Mouse (Mus musculus) Muller cell, postnatal 12 days (primary cell): Measurements from ENCODE around the gene Eftud2.
A peak's percentile ranks its signal among the peaks of the same experiment; 100 is the strongest.

Source experiments
- DNase-seq: peaks from one replicate; pipeline ENCODE4 v3.0.0-alpha.2; 2015; ENCODE audit errors: inconsistent ontology term

Gene Eftud2

DNA sequence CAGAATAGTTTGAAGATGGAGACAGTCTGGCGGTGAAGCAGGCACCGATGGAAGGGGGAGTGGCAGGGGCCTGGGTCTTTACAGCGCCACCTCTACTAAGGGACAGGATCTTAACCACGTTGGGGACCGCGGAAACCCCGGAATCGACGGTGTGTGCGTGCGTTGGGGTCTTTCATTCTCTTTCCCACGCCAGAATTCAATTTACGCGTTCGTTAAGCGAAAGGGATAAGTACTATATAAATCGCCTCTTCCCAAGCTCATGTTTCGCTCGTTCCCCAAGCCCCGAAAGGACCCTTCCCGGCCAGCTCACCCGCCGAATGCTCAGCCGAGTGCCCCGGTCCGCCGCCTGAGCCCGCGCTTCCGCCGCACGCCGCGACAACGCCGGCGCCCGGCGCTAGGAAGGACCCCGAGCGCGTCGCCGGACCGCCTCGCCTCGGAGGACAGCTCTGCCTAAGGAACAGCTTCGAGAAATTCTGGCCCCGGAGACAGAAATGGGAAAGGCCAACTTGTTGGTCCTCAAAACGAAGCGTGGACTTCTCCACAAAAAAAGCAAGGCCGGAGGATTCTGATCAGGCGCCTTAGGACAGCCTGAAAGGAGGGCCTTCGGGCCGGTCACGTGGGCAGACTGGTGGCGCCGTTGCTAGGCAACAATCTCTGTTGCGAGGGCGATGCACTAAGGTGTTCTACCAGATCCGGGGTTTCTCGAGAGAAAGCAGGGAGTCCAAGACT, at the start of gene Eftud2, which contains the start of gene Ccdc103:
TSS of gene Eftud2 (minus strand) at position 401 of the 729 bp plus-strand sequence.
TSS of gene Ccdc103 (plus strand) at position 620 of the 729 bp plus-strand sequence.
- DNase-seq, result peak; percentile 88

DNA sequence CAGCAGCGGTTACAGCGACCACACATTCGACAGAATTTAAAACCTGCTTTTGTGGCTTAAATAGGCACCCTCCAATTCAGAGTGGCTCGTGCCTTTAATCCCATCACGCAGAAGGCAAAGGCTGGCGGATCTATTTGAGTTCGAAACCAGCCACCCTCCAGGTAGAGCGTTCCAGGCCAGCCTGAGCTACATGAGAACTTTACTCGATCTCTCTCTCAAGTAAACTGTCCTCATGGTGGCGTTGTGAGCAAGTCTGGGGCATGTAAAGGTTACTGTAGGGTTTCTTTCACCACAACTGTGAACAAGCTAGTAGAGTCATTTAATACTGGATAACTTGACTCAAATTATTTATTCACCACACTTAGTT, 44.5 kb upstream of the Eftud2 start:
- no peak for DNase-seq

DNA sequence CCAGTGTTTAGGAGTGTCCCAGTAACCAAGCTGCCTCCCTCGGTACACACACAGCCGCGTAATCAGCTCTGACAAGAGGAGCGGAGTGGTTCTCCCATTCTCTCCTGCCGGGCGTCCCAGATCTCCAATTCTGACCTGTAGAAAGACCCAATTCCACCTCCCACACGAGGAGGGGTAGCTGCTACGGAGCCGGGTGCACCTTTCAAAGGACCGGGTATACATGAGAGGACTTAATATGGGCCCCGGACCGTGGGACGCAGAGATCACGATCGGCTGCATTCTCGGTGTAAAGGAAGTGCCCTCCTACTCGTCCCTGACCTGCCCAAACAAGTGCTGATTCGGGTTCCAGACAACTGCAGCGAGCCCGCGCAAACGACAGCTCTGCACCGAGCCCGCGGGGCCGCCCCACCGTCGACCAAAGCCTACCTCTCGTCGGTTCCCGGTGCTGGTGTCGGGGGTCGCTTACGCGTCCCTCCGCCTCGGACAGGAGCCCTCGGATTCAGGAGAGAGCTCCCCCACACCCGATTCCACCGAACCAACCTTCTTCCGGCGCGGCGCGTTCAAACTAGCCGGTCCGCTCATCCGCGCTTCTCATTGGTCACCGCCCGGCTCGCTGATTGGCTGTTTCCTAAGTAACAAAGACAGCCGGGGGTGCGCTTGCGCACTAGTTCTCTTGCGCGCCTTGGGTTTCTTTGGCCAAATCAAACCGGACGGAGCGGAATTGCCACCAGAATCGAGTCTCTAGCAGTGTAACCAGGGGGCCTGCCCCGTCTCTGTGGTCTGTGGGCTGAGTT, 44.0 kb upstream of the Eftud2 start, which contains the start of gene Kif18b:
TSS of gene Kif18b (minus strand) at position 568 of the 794 bp plus-strand sequence.
- peak; percentile 98 for DNase-seq

DNA sequence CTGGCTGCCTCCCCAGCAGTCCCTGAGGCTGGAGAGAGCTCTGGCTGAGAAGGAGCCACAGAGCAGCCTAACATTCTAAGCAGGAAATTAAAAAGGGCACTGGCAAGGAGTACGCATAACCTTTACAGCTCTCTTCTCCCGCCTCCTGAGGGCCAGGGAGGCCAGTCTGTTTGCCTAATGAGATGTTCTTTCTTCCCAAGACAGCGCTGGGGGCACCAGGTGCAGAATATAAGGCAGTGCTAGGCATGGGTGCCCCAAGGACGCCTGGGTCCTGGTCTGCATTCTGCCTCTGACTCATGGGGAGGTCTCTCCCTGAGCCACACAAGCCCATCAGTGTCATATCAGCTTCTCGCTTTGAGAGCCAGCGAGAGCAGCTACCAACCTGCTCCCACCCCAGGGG, 40.7 kb upstream of the Eftud2 start:
- no peak for DNase-seq

DNA sequence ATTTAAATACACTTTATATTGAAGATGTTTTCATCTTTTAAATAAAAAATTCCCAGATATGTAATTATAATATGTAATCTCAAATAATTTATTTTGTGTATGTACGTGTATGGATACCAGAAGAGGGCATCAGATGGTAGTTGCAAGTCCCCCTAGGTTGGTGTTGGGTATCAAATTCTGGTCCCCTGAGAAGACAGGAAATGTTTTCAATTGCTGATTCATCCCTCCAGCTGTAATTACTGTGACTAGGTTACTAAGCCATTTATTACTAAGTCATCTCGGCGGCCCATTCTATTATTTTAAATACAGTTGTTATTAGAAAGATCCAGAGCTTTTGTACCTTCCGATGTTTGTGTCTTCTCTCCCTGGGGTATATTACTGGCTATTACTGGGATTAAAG, 37.3 kb upstream of the Eftud2 start:
- no peak for DNase-seq

DNA sequence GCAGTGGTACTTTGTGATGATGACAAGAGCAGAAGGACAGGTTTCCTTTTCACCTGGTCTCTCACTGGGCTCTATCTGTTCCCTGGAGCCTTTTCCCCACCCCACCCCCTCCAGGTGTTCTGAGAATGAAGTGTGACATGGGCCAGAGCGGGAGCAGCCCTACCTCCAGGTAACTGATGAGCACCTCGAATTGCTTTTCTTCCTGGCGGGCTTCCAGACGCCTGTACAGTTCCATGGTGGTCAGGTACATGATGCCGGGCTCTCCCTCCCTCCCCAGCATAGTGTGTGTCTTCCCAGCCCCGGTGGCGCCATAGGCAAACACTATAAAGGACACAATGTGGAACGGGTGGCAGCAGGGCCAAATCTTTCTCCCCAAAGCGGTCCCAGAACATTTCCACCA, 34.6 kb upstream of the Eftud2 start:
- no peak for DNase-seq

DNA sequence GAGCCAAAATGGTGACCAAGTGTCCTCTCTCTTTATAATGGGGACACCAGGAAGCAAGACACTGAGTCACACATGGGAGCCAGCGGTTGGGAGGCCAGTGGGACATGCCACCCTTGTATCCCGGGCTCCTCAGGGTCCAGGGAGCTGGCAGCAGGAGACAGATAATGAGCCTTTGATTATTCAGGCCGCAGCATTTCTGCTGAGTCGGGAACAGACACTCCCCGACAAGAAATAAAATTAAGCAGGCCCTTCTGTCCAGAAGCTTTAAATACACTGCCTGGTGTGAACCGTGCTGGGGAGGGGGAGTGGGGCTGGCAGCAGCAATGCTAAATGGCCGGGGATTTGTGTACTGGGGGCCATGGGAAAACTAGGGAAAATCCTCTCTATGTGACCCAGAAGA, 30.6 kb upstream of the Eftud2 start:
- DNase-seq, result peak; percentile 53

DNA sequence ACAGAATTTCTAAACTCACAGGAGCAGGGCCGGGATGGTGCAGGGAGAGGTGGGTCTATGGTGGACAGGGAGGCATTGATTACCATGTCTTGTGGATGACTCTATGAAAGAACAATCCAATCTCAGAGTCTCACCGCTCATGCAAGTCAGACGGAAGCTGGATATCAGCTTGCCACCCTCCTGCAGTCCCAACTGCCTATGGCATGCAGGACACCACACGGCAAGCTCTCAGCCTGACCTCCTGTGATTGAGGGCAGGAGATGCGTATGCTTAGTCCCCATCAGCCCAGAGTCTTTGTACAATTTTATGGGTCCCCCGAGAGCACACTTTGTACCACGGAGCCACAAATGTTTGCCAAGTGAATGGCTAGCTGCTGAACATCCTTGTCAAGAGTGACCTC, 22.9 kb upstream of the Eftud2 start:
- no peak for DNase-seq

DNA sequence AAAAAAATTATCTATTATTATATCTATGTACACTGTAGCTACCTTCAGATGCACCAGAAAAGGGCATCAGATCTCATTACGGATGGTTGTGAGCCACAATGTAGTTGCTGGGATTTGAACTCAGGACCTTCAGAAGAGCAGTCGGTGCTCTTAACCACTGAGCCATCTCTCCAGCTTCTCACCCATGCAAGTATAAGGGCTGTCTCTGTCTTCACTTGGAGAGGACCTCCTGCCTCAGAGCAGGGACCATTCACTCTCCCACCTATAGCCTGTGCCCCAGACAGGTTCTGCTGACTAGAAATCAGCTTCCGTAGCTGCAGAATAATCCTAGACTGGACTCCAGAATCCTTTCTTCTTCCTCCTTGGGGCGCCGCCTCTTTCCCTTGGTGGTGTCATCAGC, 21.3 kb upstream of the Eftud2 start:
- no peak for DNase-seq

DNA sequence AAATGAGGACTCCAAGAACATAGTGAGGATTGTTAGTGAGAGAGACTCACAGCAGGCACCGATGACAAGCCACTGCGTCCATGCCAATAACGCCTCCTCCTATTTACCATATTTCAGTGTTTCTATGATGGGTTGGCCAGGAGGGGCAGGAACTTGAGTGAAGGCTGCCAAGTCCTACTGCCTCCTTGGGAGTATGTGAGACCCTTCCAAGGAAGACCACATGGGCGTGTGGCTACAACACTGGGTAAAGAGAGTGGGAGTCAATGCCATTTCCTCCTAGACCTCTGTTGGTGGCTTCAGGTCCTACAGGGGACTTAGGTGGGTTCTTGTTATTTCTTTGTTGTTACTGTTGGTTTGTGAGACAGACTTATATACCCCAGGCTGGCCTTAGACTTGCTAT, 20.4 kb upstream of the Eftud2 start:
- DNase-seq, result no peak

DNA sequence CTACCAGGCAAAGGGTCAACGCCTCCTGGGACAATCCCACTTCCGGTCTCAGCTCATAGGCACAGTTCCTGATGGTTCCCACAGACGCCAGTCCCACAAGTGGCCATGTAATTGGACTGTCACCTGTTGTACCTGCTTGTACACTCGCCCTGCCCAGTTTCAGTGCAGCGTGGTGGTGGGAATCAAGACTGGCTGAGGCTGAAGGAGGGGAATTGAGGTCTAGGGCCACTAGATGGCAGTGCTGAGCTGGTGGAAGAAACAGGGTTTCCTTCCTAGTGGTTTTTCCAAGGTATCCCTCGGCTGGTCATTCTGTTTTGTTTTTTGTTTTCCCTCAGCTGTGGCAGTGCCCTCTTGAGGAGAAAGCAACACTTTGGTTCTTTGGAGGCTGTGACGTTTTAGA, 20.0 kb upstream of the Eftud2 start, which contains the start of gene Gfap:
TSS of gene Gfap (minus strand) at position 150 of the 400 bp plus-strand sequence.
- peak; percentile 84 for DNase-seq

DNA sequence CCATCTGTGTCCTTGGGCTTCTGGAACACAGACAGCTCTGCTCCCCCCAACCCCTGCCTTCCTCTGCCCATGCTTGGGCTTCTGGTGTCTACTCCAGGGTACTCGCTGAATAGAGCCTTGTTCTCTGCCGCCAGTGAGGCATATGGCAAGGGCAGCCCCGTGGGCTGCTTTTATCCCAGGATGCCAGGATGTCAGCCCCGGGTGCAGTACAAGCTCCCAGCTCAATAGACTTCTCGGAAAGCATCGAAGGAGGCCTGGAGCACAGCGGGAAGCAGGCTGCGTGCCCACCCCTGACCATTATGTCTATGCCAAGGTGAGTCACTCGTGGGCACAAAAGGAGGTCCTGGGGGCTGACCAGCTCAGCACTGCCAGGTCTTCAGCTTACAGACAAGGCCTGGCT, 17.6 kb upstream of the Eftud2 start:
- peak; percentile 95 for DNase-seq

DNA sequence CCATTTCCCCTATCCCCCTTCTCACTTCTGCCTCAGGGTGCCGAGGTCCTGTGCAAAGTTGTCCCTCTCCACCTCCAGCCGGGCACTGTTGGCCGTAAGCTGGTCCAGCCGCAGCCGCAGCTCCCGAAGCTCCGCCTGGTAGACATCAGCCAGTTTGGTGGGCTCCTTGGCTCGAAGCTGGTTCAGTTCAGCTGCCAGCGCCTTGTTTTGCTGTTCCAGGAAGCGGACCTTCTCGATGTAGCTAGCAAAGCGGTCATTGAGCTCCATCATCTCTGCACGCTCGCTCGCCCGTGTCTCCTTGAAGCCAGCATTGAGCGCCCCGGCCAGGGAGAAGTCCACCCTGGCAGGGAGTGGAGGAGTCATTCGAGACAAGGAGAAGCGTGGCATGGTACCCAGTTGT, 15.9 kb upstream of the Eftud2 start:
- no peak for DNase-seq

DNA sequence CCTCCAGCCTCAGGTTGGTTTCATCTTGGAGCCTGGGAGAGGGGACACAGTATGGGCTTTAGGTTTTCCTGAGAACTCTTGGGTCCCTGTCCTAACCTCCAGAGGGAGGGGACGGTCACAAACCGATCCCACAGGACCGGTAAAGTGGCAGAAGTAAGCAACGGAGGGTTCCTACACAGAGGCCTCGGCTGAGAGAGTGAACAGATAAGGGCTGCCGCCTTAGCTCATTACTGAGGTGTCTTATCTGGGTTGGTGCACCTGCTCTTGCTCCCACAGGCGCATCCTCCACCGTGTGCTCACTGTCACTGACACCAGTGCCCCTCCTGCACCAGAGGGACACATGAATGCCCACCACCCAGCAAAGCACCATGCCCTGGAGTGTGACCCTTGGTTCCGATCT, 15.0 kb upstream of the Eftud2 start:
- no peak for DNase-seq

DNA sequence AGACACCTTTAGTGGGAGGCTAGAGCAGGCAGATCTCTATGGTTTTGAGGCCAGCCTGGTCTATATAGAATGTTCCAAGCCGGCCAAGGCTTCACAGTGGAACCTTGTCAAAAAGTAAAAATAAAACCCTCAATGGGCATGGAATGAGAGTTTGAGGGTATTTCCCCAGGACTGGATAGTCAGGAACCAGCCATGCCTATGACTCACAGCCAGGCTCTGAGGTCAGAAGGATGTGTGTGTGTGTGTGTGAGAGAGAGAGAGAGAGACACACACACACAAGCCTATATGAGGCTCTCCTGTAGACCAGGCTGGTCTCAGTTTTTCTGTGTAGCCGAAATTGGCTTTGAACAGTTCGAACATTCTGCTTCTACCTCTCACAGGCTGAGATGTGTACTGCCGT, 13.9 kb upstream of the Eftud2 start:
- no peak for DNase-seq

DNA sequence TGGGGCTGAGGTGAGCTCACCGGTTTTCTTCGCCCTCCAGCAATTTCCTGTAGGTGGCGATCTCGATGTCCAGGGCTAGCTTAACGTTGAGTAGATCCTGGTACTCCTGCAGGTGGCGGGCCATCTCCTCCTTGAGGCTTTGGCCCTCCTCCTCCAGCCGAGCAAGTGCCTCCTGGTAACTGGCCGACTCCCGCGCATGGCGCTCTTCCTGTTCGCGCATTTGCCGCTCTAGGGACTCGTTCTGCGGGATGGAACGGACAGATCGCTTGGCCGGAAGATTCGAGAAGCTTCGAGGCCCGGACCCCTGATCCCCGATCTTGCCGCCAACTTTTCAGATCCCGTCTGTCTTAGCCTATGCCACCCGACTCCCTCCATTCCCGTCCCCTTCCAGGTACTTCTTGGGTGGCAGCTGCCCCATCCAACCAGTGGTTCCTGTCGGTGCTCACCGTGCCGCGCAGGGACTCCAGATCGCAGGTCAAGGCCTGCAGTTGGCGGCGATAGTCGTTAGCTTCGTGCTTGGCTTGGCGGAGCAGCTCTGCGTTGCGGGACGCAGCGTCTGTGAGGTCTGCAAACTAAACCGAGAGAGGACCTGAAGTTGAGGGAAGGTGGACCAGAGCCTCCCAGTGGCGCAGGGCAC, 12.3 kb upstream of the Eftud2 start:
- DNase-seq, result peak; percentile 59

DNA sequence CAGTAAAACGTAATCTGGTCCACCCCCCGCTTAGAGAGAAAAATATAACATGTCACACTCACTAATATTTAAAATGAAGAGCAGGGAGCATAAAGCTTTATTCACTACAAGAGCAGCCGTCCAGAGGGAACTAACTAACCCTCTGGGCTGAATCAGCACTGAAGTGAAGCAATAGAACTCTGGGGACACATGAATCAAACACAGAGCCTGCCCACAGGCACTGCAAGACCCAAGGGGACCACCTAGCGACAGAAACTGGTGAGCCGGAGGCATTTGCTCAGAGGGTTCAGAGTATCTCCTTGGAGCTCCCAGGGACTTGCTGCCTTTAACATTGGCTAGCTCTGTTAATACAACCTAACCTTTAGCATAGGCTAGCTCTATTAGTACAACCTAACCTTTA, 9.3 kb upstream of the Eftud2 start:
- no peak for DNase-seq

DNA sequence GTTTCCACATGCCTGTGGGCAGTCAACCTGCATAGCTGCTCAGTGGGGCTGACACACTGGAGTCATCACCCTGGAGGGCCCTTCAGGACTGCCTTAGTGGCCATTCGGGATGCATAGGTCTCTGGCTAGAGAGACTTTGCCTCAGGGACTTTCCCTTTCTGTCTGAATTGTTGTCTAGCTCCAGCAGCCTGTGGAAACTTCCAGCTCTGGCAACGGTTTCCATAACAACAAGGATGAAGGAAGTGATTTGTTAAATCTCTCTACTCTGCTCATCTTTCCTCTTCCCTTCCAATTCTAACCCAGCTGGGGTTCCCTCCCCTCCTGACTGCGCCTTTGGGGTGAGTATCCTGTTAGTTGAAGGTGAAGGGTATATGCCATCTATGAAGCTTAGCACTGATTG, 7.3 kb upstream of the Eftud2 start:
- peak; percentile 47 for DNase-seq

DNA sequence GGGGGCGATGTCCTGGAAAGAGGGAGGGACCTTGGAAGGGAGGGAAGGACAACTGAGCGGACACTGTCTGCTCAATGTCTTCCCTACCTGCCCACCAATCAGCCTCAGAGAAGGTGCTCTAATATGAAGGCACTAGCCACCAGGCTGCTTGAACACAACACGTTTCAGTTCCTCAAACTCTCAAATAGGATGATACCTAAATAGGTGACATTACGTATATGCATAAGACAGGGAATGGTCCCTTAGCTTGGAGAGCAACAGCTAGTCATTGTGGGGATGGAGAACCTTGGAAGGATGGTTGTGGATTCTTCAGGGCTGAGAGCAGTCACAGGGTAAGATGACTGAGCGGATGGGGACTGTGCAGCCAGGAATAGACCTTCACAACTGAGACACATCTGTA, 6.6 kb upstream of the Eftud2 start:
- no peak for DNase-seq

DNA sequence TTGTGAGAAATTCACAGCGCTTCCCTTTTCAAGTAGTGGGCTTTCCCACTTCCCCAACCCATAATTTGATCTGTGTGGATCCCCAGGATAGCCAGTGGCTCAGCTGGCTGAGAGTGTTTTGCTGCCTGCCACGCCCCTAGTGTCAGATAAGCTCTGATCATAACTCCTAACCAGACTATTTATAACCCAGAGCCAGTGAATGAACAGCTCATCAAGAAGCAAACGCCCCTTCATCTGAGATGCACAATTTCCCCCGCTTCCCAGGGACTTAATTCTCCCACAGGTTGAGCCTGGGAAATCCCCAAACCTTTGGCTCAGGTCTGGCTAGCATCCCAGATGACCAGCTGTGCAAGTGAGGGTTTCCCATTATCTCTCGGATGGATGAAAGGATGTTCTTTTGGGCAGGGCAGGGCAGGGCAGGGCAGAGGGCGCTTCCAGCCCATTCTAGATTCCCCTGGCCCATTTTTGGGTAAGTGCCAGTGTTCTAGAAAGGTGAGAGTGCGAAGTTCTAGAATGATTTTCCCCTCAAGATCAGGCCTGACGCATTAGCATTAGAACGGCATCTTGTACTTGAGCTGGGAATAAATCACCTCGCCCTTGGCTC, 3.9 kb upstream of the Eftud2 start, which contains the start of gene Fam187a:
TSS of gene Fam187a (plus strand) at position 554 of the 604 bp plus-strand sequence.
- no peak for DNase-seq

DNA sequence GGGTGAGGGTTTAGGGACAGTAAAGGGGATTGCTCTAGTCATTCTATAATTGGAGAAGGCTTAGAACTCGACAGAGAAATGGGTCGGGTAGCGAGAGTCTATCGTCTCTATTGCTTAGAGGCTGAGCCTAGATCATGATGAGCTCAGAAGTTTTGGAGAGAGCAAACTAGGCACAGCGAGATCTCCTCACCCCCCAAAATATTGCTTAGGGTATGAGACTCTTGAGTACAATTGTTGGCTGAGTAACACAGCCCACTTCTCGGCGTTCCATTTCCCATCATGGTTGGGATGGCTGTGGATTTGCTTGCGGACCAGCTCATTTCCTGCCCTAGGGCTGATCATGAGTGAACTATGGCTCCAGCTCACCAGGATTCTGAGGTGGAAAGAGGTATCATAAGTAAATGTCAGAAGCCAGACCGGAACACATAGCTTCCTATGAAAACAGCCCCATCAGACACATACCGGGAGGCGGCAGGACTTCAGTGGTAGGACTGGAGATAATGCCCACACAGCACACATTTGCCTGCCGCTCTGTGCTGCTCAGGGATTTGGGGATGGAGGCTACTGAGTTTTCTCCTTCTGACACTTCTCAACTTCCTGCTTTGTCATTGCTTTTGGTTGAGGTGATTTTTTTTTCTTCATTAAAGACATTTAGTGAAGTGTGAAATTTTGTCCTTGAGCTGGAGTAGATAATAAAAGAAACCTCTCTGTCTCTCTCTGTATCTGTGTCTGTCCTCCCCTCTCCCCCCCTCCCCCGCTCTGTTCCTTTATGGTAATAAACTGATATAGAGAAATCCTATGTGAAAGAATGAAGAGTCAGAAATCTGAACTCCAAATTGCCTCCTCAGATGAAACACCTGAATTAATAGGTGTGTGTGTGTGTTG, 771 bp upstream of the Eftud2 start:
- DNase-seq, result no peak
